Mouse (Mus musculus) myocyte (in vitro differentiated cells): ENCODE measurements around the gene Agap1.

Source experiments
- CEBPB ChIP-seq: IDR thresholded peaks from 2 replicates; pipeline ENCODE4 v1.6.1; 2011; ENCODE audit warnings: mild to moderate bottlenecking, moderate library complexity; ENCODE audit not compliant: poor library complexity, insufficient read depth, severe bottlenecking
- MAX ChIP-seq: IDR thresholded peaks from one replicate; pipeline ENCODE4 v1.6.1; 2011; ENCODE audit warnings: low read depth, mild to moderate bottlenecking, control low read depth
- MYOG ChIP-seq, 3 experiments: IDR thresholded peaks; one replicate each; pipeline ENCODE4 v1.6.1; 2011; ENCODE audit warnings: control low read depth in 2 of 3, low read depth in 2 of 3, mild to moderate bottlenecking in 2 of 3; ENCODE audit not compliant: insufficient read length in 2 of 3, control insufficient read depth in 1 of 3, insufficient read depth in 1 of 3
- POLR2A ChIP-seq: IDR thresholded peaks from one replicate; pipeline ENCODE4 v1.6.1; 2011; ENCODE audit warnings: low read depth, mild to moderate bottlenecking, control low read depth, moderate library complexity; ENCODE audit not compliant: insufficient read length
- POLR2AphosphoS2 ChIP-seq: IDR thresholded peaks from one replicate; pipeline ENCODE4 v1.6.1; 2011; ENCODE audit warnings: low read depth, control low read depth; ENCODE audit not compliant: insufficient read length
- TCF12 ChIP-seq: IDR thresholded peaks from one replicate; pipeline ENCODE4 v1.6.1; 2011; ENCODE audit warnings: mild to moderate bottlenecking, control low read depth; ENCODE audit not compliant: poor library complexity, insufficient read depth, severe bottlenecking
- TCF3 ChIP-seq: IDR thresholded peaks from one replicate; pipeline ENCODE4 v1.6.1; 2011; ENCODE audit warnings: low read depth, control low read depth; ENCODE audit not compliant: insufficient read length
- USF1 ChIP-seq: IDR thresholded peaks from one replicate; pipeline ENCODE4 v1.6.1; 2011; ENCODE audit warnings: low read depth, mild to moderate bottlenecking, control low read depth, moderate library complexity

- TF ChIP-seq POLR2A (no peak), CEBPB (no peak), POLR2AphosphoS2 (no peak), USF1 (no peak), TCF3 (no peak), TCF12 (no peak), MYOG (IDR thresholded peaks at IDR 0.05; ENCODE audit: control insufficient read depth in 1 of 3, insufficient read depth in 1 of 3, insufficient read length in 2 of 3, low read depth in 2 of 3) (no peak), MAX (no peak)
Observed at GRCm38 (mm10) chr1:89593219-89593618, 138.6 kb downstream of the Agap1 start.
